Mouse (Mus musculus): ENCODE results near the gene Tbx18. TPM values are rescaled to one million over a fixed set of nuclear protein-coding genes. Genes with fewer than 3 reads are reported as not detected.

Tbx18 gene
- total and polyA plus RNA-seq, 3 experiments: not detected

DNA sequence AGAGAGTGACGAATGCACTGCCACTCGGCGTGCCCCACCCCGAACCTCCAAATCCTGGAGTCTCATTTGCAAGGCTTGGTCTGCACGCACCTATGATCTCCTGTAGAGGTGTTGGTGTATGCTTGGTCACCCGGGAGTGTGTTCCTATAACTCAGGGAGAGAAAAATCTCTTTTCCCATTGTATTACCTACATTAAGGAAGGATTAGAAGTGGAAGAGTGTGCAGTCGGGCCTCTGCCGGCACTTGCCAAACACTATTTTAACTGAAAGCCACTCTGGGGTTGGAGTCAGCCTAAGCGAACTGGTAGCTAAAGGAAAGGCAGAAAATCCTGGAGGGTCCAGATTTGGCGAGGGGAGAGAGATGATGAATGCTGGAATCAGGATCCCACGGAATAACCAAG lies 2.7 kb upstream of the Tbx18 start:
- H3K9me3 ChIP-seq (replicated peaks; ENCODE audit: insufficient read depth, low read length): no peaks in the 10 kb centered on the region
- no peaks in the 10 kb centered on the region for H3K4me1 ChIP-seq (ENCODE audit: control insufficient read depth in 1 of 2, insufficient read depth in 2 of 2, low read length in 2 of 2)
- no peak overlapping the region for H3K27ac ChIP-seq (ENCODE audit: control insufficient read depth, low read depth, low read length)
- no peaks in the 10 kb centered on the region for H3K27me3 ChIP-seq (ENCODE audit: control insufficient read depth in 1 of 2, insufficient read depth in 2 of 2, low read length in 2 of 2)
- no peak for DNase-seq (ENCODE audit: low read depth, low spot score)
- TF ChIP-seq MYB (IDR thresholded peaks at IDR 0.05; ENCODE audit: low read depth, low read length) (no peak), SMC3 (IDR thresholded peaks at IDR 0.05; ENCODE audit: low read depth, low read length) (no peak), ZNF384 (IDR thresholded peaks at IDR 0.05; ENCODE audit: low read depth, low read length) (no peak)
- H3K36me3 ChIP-seq (ENCODE audit: control insufficient read depth in 1 of 2, insufficient read depth in 2 of 2, low read length in 2 of 2): no peaks in the 10 kb centered on the region
- no peaks in the 10 kb centered on the region for H3K79me2 ChIP-seq (ENCODE audit: control insufficient read depth, insufficient read depth, low read length, poor library complexity)
- H3K9ac ChIP-seq (ENCODE audit: control insufficient read depth, low read depth, low read length, poor library complexity, severe bottlenecking): no peak overlapping the region
- no peak overlapping the region for H3K4me3 ChIP-seq (ENCODE audit: control insufficient read depth in 1 of 2, insufficient read depth in 1 of 2, low read depth in 2 of 2, low read length in 2 of 2)

GRCm38 (mm10) chr9:87733236-87733630 lies 2.2 kb upstream of the Tbx18 start:
- Histone ChIP-seq H3K9me3 (replicated peaks; ENCODE audit: insufficient read depth, low read length) (no peaks in the 10 kb centered on the region), H3K27ac (ENCODE audit: control insufficient read depth, low read depth, low read length) (no peak overlapping the region), H3K79me2 (ENCODE audit: control insufficient read depth, insufficient read depth, low read length, poor library complexity) (no peaks in the 10 kb centered on the region), H3K4me1 (ENCODE audit: control insufficient read depth in 1 of 2, insufficient read depth in 2 of 2, low read length in 2 of 2) (no peaks in the 10 kb centered on the region), H3K27me3 (ENCODE audit: control insufficient read depth in 1 of 2, insufficient read depth in 2 of 2, low read length in 2 of 2) (no peaks in the 10 kb centered on the region), H3K36me3 (ENCODE audit: control insufficient read depth in 1 of 2, insufficient read depth in 2 of 2, low read length in 2 of 2) (no peaks in the 10 kb centered on the region), H3K4me3 (ENCODE audit: control insufficient read depth in 1 of 2, insufficient read depth in 1 of 2, low read depth in 2 of 2, low read length in 2 of 2) (no peak overlapping the region), H3K9ac (ENCODE audit: control insufficient read depth, low read depth, low read length, poor library complexity, severe bottlenecking) (no peak overlapping the region)
- no peak for DNase-seq (ENCODE audit: low read depth, low spot score)
- TF ChIP-seq CHD2 (IDR thresholded peaks at IDR 0.05; ENCODE audit: low read length): no peak
- no peak for TF ChIP-seq USF2 (IDR thresholded peaks at IDR 0.05; ENCODE audit: borderline replicate concordance in 1 of 2, insufficient read depth in 1 of 2, low read depth in 1 of 2, low read length in 2 of 2)
- TF ChIP-seq ZKSCAN1 (IDR thresholded peaks at IDR 0.05; ENCODE audit: low read depth, low read length): no peak
- no peak for TF ChIP-seq MAX (IDR thresholded peaks at IDR 0.05; ENCODE audit: low read length)
- no peak for TF ChIP-seq MYC (IDR thresholded peaks at IDR 0.05; ENCODE audit: low read depth, low read length)
- no peak for TF ChIP-seq MEF2A (IDR thresholded peaks at IDR 0.05; ENCODE audit: extremely low read depth, insufficient replicate concordance, low read depth, low read length, poor library complexity, severe bottlenecking)
- no peak for TF ChIP-seq CHD1 (IDR thresholded peaks at IDR 0.05; ENCODE audit: low read depth, low read length)
- TF ChIP-seq ZC3H11A (IDR thresholded peaks at IDR 0.05; ENCODE audit: low read depth, low read length): no peak
- no peak for TF ChIP-seq EP300 (IDR thresholded peaks at IDR 0.05; ENCODE audit: low read depth in 1 of 2, low read length in 2 of 2)
- no peak for TF ChIP-seq RCOR1 (IDR thresholded peaks at IDR 0.05; ENCODE audit: low read depth, low read length)
- no peak for TF ChIP-seq ZMIZ1 (IDR thresholded peaks at IDR 0.05; ENCODE audit: low read depth, low read length)

All from MEL (cell line).